Mouse (Mus musculus): Measurements from ENCODE around the gene Jsrp1. TPM values are rescaled to one million over a fixed set of nuclear protein-coding genes. Genes with fewer than 3 reads are reported as not detected.

Gene Jsrp1
- total and polyA plus RNA-seq, 3 experiments, result 0.39 TPM; not detected in 2

DNA sequence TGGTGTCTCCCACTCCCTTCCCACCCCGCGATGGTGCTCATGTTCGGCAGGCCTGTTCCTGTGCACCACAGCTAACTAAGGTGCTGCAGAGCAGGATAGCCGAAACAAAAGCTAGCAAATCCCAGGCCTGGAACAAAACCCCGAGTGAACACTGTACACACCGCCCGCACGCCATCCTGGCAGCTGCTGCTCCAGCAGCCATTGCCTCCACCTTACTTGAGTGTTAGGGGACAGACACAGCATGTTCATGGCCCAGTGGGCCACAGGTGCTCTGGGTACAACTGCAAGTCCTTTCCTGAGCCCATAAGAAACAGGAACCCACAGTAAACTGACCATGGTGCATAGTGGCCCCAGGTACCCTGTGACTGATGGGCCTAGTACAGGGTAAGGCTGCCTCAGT, 18.5 kb downstream of the Jsrp1 start:
- peaks cover 33% of the 10 kb centered on the region for H3K79me2 ChIP-seq (ENCODE audit: control insufficient read depth, insufficient read depth, low read length, poor library complexity)
- no peaks in the 10 kb centered on the region for H3K9me3 ChIP-seq (replicated peaks; ENCODE audit: insufficient read depth, low read length)
- peak; percentile 18 for DNase-seq (ENCODE audit: low read depth, low spot score)
- no peaks in the 10 kb centered on the region for H3K27me3 ChIP-seq (ENCODE audit: control insufficient read depth in 1 of 2, insufficient read depth in 2 of 2, low read length in 2 of 2)
- H3K27ac ChIP-seq (ENCODE audit: control insufficient read depth, low read depth, low read length), result no peak overlapping the region
- H3K9ac ChIP-seq (ENCODE audit: control insufficient read depth, low read depth, low read length, poor library complexity, severe bottlenecking), result no peak overlapping the region
- no peak overlapping the region for H3K4me3 ChIP-seq (ENCODE audit: control insufficient read depth in 1 of 2, insufficient read depth in 1 of 2, low read depth in 2 of 2, low read length in 2 of 2)
- H3K4me1 ChIP-seq (ENCODE audit: control insufficient read depth in 1 of 2, insufficient read depth in 2 of 2, low read length in 2 of 2), result peaks cover 0 to 6% of the 10 kb centered on the region in 2 experiments; a peak in 2 of 4 replicates
- peaks cover 7 to 8% of the 10 kb centered on the region in 2 experiments; a peak in 3 of 4 replicates for H3K36me3 ChIP-seq (ENCODE audit: control insufficient read depth in 1 of 2, insufficient read depth in 2 of 2, low read length in 2 of 2)
- TF ChIP-seq POLR2A (IDR thresholded peaks at IDR 0.05; ENCODE audit: control insufficient read depth in 1 of 2, insufficient read depth in 1 of 2, low read depth in 1 of 2, low read length in 2 of 2, poor library complexity in 1 of 2) (peak in 1 of 2 experiments; percentile 46; a peak in 1 of 4 replicates), JUND (IDR thresholded peaks at IDR 0.05; ENCODE audit: low read depth, low read length) (no peak)

DNA sequence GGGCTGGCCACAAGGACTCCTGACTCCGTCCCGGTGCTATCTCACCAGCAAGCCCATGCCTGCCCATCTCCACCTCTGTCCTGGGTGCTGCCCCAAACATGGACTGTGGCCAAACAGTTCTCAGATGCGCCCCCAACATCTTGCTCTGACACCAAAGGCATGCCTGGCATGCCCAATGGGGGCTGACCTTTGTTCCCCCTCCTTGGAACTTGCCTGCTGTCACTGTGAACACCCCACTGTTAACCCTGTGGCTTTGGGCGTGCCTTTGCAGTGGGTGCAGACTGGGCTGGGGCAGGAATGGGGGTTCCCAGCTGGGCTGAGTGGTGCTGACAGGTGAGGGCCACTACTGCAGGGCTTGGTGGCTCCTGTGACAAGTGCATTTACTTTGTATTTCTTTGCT, 19.5 kb downstream of the Jsrp1 start:
- Histone ChIP-seq H3K36me3 (ENCODE audit: control insufficient read depth in 1 of 2, insufficient read depth in 2 of 2, low read length in 2 of 2) (peaks cover 7% of the 10 kb centered on the region in 2 experiments; a peak in 3 of 4 replicates), H3K4me3 (ENCODE audit: control insufficient read depth in 1 of 2, insufficient read depth in 1 of 2, low read depth in 2 of 2, low read length in 2 of 2) (no peak overlapping the region)
- DNase-seq (ENCODE audit: low read depth, low spot score), result peak; percentile 23

DNA sequence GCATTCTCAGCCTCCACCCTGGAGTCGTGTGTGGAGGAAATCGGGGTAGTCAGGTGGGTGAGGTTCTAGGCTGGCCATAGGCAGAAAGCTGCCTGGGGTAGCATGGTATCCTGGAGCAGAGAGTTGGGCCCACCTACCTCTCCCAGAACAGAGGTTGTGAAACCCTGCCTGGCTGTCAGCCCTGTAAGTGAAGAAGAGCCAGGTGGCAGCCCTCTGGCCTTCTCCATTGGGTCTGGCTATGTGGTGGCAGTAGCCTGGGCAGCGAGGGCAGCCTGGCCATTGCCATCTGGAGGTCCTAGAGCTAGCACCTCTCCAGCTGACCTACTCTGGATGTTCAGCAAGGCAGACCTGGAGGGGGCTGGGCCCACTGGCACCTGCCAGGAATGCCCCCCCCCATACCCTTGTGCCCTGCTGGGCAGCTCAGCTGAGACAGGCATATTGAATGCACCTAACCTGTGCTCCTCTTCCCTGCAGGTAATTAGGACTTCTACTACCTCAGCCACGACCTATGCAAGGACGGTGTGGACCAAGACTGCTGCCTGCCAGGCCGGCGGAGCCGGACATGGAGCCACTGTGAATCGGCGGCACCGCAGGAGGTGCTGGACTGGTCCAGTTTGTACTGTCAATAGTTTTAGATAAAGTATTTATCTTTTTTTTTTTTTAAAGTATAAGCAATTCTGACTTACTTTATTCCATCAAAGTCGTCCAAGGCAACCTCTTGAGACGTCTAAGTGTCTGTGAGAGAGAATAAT, 20.1 kb downstream of the Jsrp1 start:
- Histone ChIP-seq H3K4me1 (ENCODE audit: control insufficient read depth in 1 of 2, insufficient read depth in 2 of 2, low read length in 2 of 2) (peaks cover 0 to 6% of the 10 kb centered on the region in 2 experiments; a peak in 2 of 4 replicates), H3K9me3 (replicated peaks; ENCODE audit: insufficient read depth, low read length) (no peaks in the 10 kb centered on the region), H3K27ac (ENCODE audit: control insufficient read depth, low read depth, low read length) (no peak overlapping the region), H3K27me3 (ENCODE audit: control insufficient read depth in 1 of 2, insufficient read depth in 2 of 2, low read length in 2 of 2) (no peaks in the 10 kb centered on the region), H3K4me3 (ENCODE audit: control insufficient read depth in 1 of 2, insufficient read depth in 1 of 2, low read depth in 2 of 2, low read length in 2 of 2) (no peak overlapping the region), H3K79me2 (ENCODE audit: control insufficient read depth, insufficient read depth, low read length, poor library complexity) (peaks cover 20% of the 10 kb centered on the region), H3K9ac (ENCODE audit: control insufficient read depth, low read depth, low read length, poor library complexity, severe bottlenecking) (no peak overlapping the region), H3K36me3 (ENCODE audit: control insufficient read depth in 1 of 2, insufficient read depth in 2 of 2, low read length in 2 of 2) (peaks cover 7 to 8% of the 10 kb centered on the region in 2 experiments; a peak in 3 of 4 replicates)
- DNase-seq (ENCODE audit: low read depth, low spot score), result no peak
- TF ChIP-seq NRF1 (IDR thresholded peaks at IDR 0.05; ENCODE audit: insufficient read depth, low read depth, low read length, poor library complexity, severe bottlenecking), result no peak
- TF ChIP-seq MEF2A (IDR thresholded peaks at IDR 0.05; ENCODE audit: extremely low read depth, insufficient replicate concordance, low read depth, low read length, poor library complexity, severe bottlenecking), result no peak
- no peak for TF ChIP-seq USF2 (IDR thresholded peaks at IDR 0.05; ENCODE audit: borderline replicate concordance in 1 of 2, insufficient read depth in 1 of 2, low read depth in 1 of 2, low read length in 2 of 2)
- no peak for TF ChIP-seq ZC3H11A (IDR thresholded peaks at IDR 0.05; ENCODE audit: low read depth, low read length)
- no peak for TF ChIP-seq SIN3A (IDR thresholded peaks at IDR 0.05; ENCODE audit: low read length)

More for the DNA sequence above, 19.5 kb downstream of the Jsrp1 start:
- H3K9ac ChIP-seq (ENCODE audit: control insufficient read depth, low read depth, low read length, poor library complexity, severe bottlenecking), result no peak overlapping the region
- no peak for TF ChIP-seq NRF1 (IDR thresholded peaks at IDR 0.05; ENCODE audit: insufficient read depth, low read depth, low read length, poor library complexity, severe bottlenecking)
- TF ChIP-seq POLR2AphosphoS2 (IDR thresholded peaks at IDR 0.05; ENCODE audit: low read length), result peak; percentile 70; the same call in 1 of the 2 replicates
- TF ChIP-seq USF2 (IDR thresholded peaks at IDR 0.05; ENCODE audit: borderline replicate concordance in 1 of 2, insufficient read depth in 1 of 2, low read depth in 1 of 2, low read length in 2 of 2), result no peak
- TF ChIP-seq BHLHE40 (IDR thresholded peaks at IDR 0.05; ENCODE audit: borderline replicate concordance, low read depth, low read length), result no peak
- TF ChIP-seq ZMIZ1 (IDR thresholded peaks at IDR 0.05; ENCODE audit: low read depth, low read length), result 0 out of 2 replicates have a peak, but pooled peaks have one; percentile 51
- H3K27me3 ChIP-seq (ENCODE audit: control insufficient read depth in 1 of 2, insufficient read depth in 2 of 2, low read length in 2 of 2), result no peaks in the 10 kb centered on the region
- H3K9me3 ChIP-seq (replicated peaks; ENCODE audit: insufficient read depth, low read length), result no peaks in the 10 kb centered on the region
- peaks cover 0 to 6% of the 10 kb centered on the region in 2 experiments; a peak in 2 of 4 replicates for H3K4me1 ChIP-seq (ENCODE audit: control insufficient read depth in 1 of 2, insufficient read depth in 2 of 2, low read length in 2 of 2)
- H3K79me2 ChIP-seq (ENCODE audit: control insufficient read depth, insufficient read depth, low read length, poor library complexity), result peaks cover 24% of the 10 kb centered on the region
- no peak overlapping the region for H3K27ac ChIP-seq (ENCODE audit: control insufficient read depth, low read depth, low read length)
